24 mouse cellular contexts compared by ENCODE assay signal in the genomic region with DNA sequence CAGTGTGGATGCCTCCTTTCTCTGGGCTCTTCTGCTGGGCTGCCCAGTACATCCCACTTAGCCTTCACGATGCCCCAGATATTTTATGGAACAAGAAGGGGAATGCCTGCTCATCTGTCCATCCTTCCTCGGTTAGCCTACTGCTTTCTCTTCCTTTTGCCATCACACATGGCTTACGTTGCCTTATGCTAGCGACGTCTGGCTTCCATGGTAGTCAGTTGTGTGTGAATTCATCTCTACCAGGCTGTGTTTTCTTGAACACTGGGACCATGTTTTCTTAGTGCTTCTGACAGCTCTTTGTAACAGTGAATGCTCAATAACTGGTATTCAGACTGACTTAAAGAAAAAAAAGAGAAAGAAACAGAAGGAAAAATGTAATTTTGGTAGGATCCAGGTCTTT.
A peak's percentile ranks its signal among the peaks of the same experiment; 100 is the strongest.
DNase-seq lines count a peak whose midpoint lies in the region; ATAC-seq and TF ChIP-seq lines count a peak whose summit lies in the region.
"Had no signal": no experiment of that assay in that cellular context is flagged by ENCODE, and none has a peak within 500 bp of the region (broad histone marks: within the 10 kb centered on the region; RNA-seq: fewer than 3 reads in every experiment).

No protein-coding gene starts in this region.

- no peaks in the 10 kb centered on the region for H3K4me1 ChIP-seq in forebrain, postnatal 0 days (ENCODE audit: insufficient read depth)
- H3K4me1 ChIP-seq in forebrain, embryonic 11.5 days (replicated peaks; ENCODE audit: control insufficient read depth, insufficient read depth, low read length): no peaks in the 10 kb centered on the region
- H3K4me1 ChIP-seq in heart, embryonic 11.5 days (ENCODE audit: control insufficient read depth, insufficient read depth, low read length): peaks cover 3% of the 10 kb centered on the region; the same call in 1 of the 2 replicates
- peaks cover 5% of the 10 kb centered on the region; the same call in 1 of the 2 replicates for H3K4me1 ChIP-seq in limb, embryonic 12.5 days (replicated peaks)
- H3K4me1 ChIP-seq in limb, embryonic 10.5 days: no peaks in the 10 kb centered on the region
- H3K4me1 ChIP-seq in limb, embryonic 13.5 days: peaks cover 26% of the 10 kb centered on the region
- H3K4me1 ChIP-seq: embryonic facial prominence, embryonic 10.5 days; kidney, embryonic 15.5 days had no signal

- no peak for TF ChIP-seq CTCF in forebrain, postnatal 0 days (IDR thresholded peaks at IDR 0.05; ENCODE audit: low read depth)

- H3K36me3 ChIP-seq in forebrain, postnatal 0 days (ENCODE audit: insufficient read depth): no peaks in the 10 kb centered on the region
- H3K36me3 ChIP-seq in forebrain, embryonic 11.5 days (ENCODE audit: control insufficient read depth, insufficient read depth, low read length): no peaks in the 10 kb centered on the region
- no peaks in the 10 kb centered on the region for H3K36me3 ChIP-seq in heart, embryonic 11.5 days (ENCODE audit: control insufficient read depth, insufficient read depth, low read length)
- H3K36me3 ChIP-seq in limb, embryonic 12.5 days: 0 out of 2 replicates have a peak, but pooled peaks cover 3% of the 10 kb centered on the region
- H3K36me3 ChIP-seq in limb, embryonic 10.5 days: no peaks in the 10 kb centered on the region
- H3K36me3 ChIP-seq in limb, embryonic 13.5 days: peaks cover 6% of the 10 kb centered on the region; the same call in 1 of the 2 replicates
- H3K36me3 ChIP-seq: embryonic facial prominence, embryonic 10.5 days; embryonic facial prominence, embryonic 15.5 days; kidney, embryonic 15.5 days had no signal

- H3K27me3 ChIP-seq in forebrain, postnatal 0 days (ENCODE audit: insufficient read depth, low read length): no peaks in the 10 kb centered on the region
- no peaks in the 10 kb centered on the region for H3K27me3 ChIP-seq in forebrain, embryonic 11.5 days (ENCODE audit: control insufficient read depth, insufficient read depth, low read length)
- no peaks in the 10 kb centered on the region for H3K27me3 ChIP-seq in heart, embryonic 11.5 days (ENCODE audit: control insufficient read depth, insufficient read depth, low read length)
- H3K27me3 ChIP-seq in limb, embryonic 12.5 days: no peaks in the 10 kb centered on the region
- H3K27me3 ChIP-seq in limb, embryonic 10.5 days (ENCODE audit: low read depth, poor library complexity, severe bottlenecking): no peaks in the 10 kb centered on the region
- H3K27me3 ChIP-seq in limb, embryonic 13.5 days: no peaks in the 10 kb centered on the region
- H3K27me3 ChIP-seq: embryonic facial prominence, embryonic 15.5 days; kidney, embryonic 15.5 days had no signal

- 76% methylated on average over 5 of the region's 5 CpGs for WGBS in forebrain, postnatal 0 days
- WGBS in forebrain, embryonic 11.5 days: 89% methylated on average over 5 of the region's 5 CpGs
- WGBS in heart, embryonic 11.5 days (ENCODE audit: insufficient replicate concordance): 91% methylated on average over 5 of the region's 5 CpGs
- 81% methylated on average over 5 of the region's 5 CpGs for WGBS in limb, embryonic 12.5 days
- 91% methylated on average over 5 of the region's 5 CpGs for WGBS in limb, embryonic 10.5 days
- 78% methylated on average over 5 of the region's 5 CpGs for WGBS in limb, embryonic 13.5 days

- no peak overlapping the region for H3K27ac ChIP-seq in forebrain, postnatal 0 days (ENCODE audit: low read depth, low read length)
- H3K27ac ChIP-seq in forebrain, embryonic 11.5 days (ENCODE audit: low read depth, low read length): no peak overlapping the region
- peak overlapping the region; percentile 41; the same call in 1 of the 2 replicates for H3K27ac ChIP-seq in heart, embryonic 11.5 days (ENCODE audit: low read depth, low read length)
- peak overlapping the region; percentile 46; the same call in 1 of the 2 replicates for H3K27ac ChIP-seq in limb, embryonic 12.5 days
- no peak overlapping the region for H3K27ac ChIP-seq in limb, embryonic 10.5 days
- H3K27ac ChIP-seq in limb, embryonic 13.5 days: peak overlapping the region; percentile 44; the same call in 1 of the 2 replicates
- H3K27ac ChIP-seq: embryonic facial prominence, embryonic 10.5 days; embryonic facial prominence, embryonic 15.5 days; kidney, embryonic 15.5 days; layer of hippocampus, adult 2 months; left cerebral cortex, adult 2 months had no signal

- no peaks in the 10 kb centered on the region for H3K9me3 ChIP-seq in forebrain, postnatal 0 days (ENCODE audit: low read length)
- H3K9me3 ChIP-seq in forebrain, embryonic 11.5 days (ENCODE audit: control insufficient read depth, low read length): no peaks in the 10 kb centered on the region
- H3K9me3 ChIP-seq in heart, embryonic 11.5 days (replicated peaks; ENCODE audit: control insufficient read depth, low read length): no peaks in the 10 kb centered on the region
- H3K9me3 ChIP-seq in limb, embryonic 12.5 days: no peaks in the 10 kb centered on the region
- no peaks in the 10 kb centered on the region for H3K9me3 ChIP-seq in limb, embryonic 10.5 days (replicated peaks)
- no peaks in the 10 kb centered on the region for H3K9me3 ChIP-seq in limb, embryonic 13.5 days
- H3K9me3 ChIP-seq: embryonic facial prominence, embryonic 10.5 days; embryonic facial prominence, embryonic 15.5 days; kidney, embryonic 15.5 days had no signal

- H3K4me2 ChIP-seq in forebrain, postnatal 0 days (ENCODE audit: low read depth): no peak overlapping the region
- no peak overlapping the region for H3K4me2 ChIP-seq in forebrain, embryonic 11.5 days (ENCODE audit: low read depth, low read length, severe bottlenecking)
- H3K4me2 ChIP-seq in heart, embryonic 11.5 days: no peak overlapping the region
- H3K4me2 ChIP-seq in limb, embryonic 12.5 days: no peak overlapping the region
- H3K4me2 ChIP-seq in limb, embryonic 13.5 days (replicated peaks): 0 out of 2 replicates have a peak overlapping the region, but pooled peaks have one; percentile 14
- H3K4me2 ChIP-seq: embryonic facial prominence, embryonic 15.5 days; kidney, embryonic 15.5 days; liver, embryonic 11.5 days had no signal

- H3K4me3 ChIP-seq in forebrain, postnatal 0 days (ENCODE audit: low read depth, low read length): no peak overlapping the region
- H3K4me3 ChIP-seq in forebrain, embryonic 11.5 days (ENCODE audit: low read depth, low read length): no peak overlapping the region
- H3K4me3 ChIP-seq in heart, embryonic 11.5 days (ENCODE audit: low read depth, low read length): no peak overlapping the region
- H3K4me3 ChIP-seq in limb, embryonic 12.5 days (replicated peaks): no peak overlapping the region
- H3K4me3 ChIP-seq in limb, embryonic 10.5 days: no peak overlapping the region
- H3K4me3 ChIP-seq in limb, embryonic 13.5 days: no peak overlapping the region
- H3K4me3 ChIP-seq: embryonic facial prominence, embryonic 10.5 days; embryonic facial prominence, embryonic 15.5 days; kidney, embryonic 15.5 days; layer of hippocampus, adult 2 months; left cerebral cortex, adult 2 months had no signal

- H3K9ac ChIP-seq in forebrain, postnatal 0 days: no peak overlapping the region
- no peak overlapping the region for H3K9ac ChIP-seq in forebrain, embryonic 11.5 days (ENCODE audit: low read length)
- H3K9ac ChIP-seq in heart, embryonic 11.5 days (ENCODE audit: low read depth, low read length): no peak overlapping the region
- no peak overlapping the region for H3K9ac ChIP-seq in limb, embryonic 12.5 days (replicated peaks)
- H3K9ac ChIP-seq in limb, embryonic 13.5 days: no peak overlapping the region
- H3K9ac ChIP-seq: embryonic facial prominence, embryonic 15.5 days; kidney, embryonic 15.5 days had no signal

- peak; percentile 60 for ATAC-seq in forebrain, postnatal 0 days
- ATAC-seq in forebrain, embryonic 11.5 days (replicated peaks; ENCODE audit: low FRiP score): no peak
- ATAC-seq in heart, embryonic 11.5 days (replicated peaks; ENCODE audit: insufficient number of reproducible peaks, low FRiP score, low TSS enrichment): no peak
- no peak for ATAC-seq in limb, embryonic 12.5 days (ENCODE audit: insufficient number of reproducible peaks, insufficient read depth, low FRiP score, low TSS enrichment, low read depth)
- ATAC-seq in limb, embryonic 13.5 days (ENCODE audit: low FRiP score, low read depth): no peak
- ATAC-seq: forebrain, embryonic 14.5 days; hindbrain, embryonic 16.5 days had no signal

- no peak for DNase-seq in forebrain, postnatal 0 days
- no peak for DNase-seq in forebrain, embryonic 11.5 days (ENCODE audit: low spot score)
- DNase-seq in heart, adult 18-20 months: no peak
- DNase-seq in limb, embryonic 10.5 days (ENCODE audit: low spot score): no peak
- DNase-seq: adrenal gland, adult 8-10 months; cerebellum, adult 8-10 months; cerebellum, postnatal 25 days; gastrocnemius, postnatal 10 days; kidney, adult 18-20 months; kidney, postnatal 25 days; lung, postnatal 10 days; midbrain, embryonic 14.5 days; thymus, postnatal 4 days had no signal

Comparison
In these comparisons a context has a peak if more than half of its experiments do, and no peak if none do; other contexts are left out.
1. H3K27ac ChIP-seq: peak in heart, embryonic 11.5 days (single experiment), limb, embryonic 12.5 days (single experiment) and limb, embryonic 13.5 days (single experiment); none in forebrain, postnatal 0 days (single experiment), forebrain, embryonic 11.5 days (single experiment) and limb, embryonic 10.5 days (single experiment).